Mouse (Mus musculus) layer of hippocampus, adult 2 months (tissue): Measurements from ENCODE around the gene Rrp1. TPM values are rescaled to one million over a fixed set of nuclear protein-coding genes. Genes with fewer than 3 reads are reported as not detected.
"Not testable (repeated sequence)": the region's sequence is repeated elsewhere in the genome, so short reads cannot be mapped to it uniquely, and the experiment has no call there.

Source experiments
- DNase-seq, 2 experiments: peaks; one replicate each; pipeline ENCODE4 v3.0.0; 2022; ENCODE audit warnings: low spot score in 2 of 2
- H3K27ac ChIP-seq: fragments of 200-600 bp; 2 replicates; pipeline ENCODE4 v1.8.1; 2022
- H3K4me3 ChIP-seq: fragments of 200-600 bp; 2 replicates; pipeline ENCODE4 v1.8.1; 2022; ENCODE audit warnings: mild to moderate bottlenecking
- CTCF ChIP-seq: fragments of 200-600 bp; conservative IDR thresholded peaks from 2 replicates; pipeline ENCODE4 v1.8.1; 2022; ENCODE audit warnings: antibody characterized with exemption, mild to moderate bottlenecking, moderate library complexity
- total RNA-seq, 2 experiments: library from RNA; stranded (reverse); gene quantifications; 2 replicates each; pipeline ENCODE4 v1.2.3; 2021

Gene Rrp1
- total RNA-seq, 2 experiments from 2014 or later, result 352 to 358 TPM

DNA sequence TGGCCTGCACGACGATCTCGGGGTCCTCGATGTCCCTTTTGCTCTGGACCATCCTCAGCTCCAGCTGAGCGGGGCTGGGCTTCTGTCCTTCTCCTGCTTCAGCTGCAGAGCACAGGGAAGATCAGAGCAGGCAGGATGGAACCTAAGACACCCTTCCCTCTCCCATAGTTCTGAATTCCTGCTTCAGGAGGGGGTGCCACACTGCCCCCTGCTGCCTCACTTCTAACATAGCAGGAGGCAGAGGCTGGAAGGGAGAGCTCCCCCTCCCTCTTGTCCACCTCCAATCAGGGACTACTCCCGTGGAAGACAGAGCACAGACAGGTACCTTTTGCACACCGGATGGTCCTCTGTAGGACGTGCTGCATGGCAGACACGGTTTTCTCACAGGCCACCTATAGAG is 28.0 kb upstream of the Rrp1 start:
- DNase-seq, result peak in 1 of 2 experiments; percentile 48
- no peak overlapping the region for H3K27ac ChIP-seq
- peak; percentile 89 for TF ChIP-seq CTCF
- no peak overlapping the region for H3K4me3 ChIP-seq

DNA sequence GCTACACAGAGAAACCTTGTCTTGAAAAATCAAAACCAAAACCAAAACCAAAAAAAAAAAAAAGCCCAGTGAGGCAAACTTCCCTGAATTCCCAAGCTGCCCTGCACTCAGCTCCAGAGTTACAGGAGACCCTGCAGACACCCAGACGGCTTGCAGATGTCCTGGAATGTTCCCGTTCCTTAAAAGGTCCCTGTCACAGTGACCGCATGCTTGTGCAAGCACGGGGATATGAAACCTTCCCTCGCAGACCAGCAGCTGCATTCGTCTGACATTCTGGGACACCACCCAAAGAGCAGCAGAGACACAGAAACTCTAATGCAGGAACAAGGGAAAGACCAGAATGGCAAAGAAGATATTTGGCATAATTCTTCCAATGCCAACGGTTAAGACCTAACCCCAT is 27.1 kb upstream of the Rrp1 start:
- no peak for TF ChIP-seq CTCF
- H3K27ac ChIP-seq, result no peak overlapping the region
- no peak for DNase-seq
- no peak overlapping the region for H3K4me3 ChIP-seq

DNA sequence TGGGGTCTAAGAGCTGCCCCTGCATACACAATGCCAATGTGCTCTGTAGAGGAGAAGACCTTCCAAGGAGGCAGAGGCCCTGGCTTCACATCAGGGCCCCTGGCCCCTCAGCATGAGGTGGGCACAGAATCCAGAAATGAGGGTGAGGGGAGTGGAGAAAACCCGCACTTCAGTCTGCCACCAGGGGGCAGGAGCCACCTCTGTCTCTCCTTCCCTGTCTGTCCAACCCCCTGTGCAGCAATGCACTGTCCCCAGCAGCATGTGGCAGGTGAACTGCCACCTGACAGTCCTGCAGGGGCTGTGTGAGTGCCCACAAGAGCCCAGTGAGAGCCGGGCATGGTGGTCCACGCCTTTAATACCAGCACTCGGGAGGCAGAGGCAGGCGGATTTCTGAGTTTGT is 26.7 kb upstream of the Rrp1 start:
- peak; percentile 74 for TF ChIP-seq CTCF
- Histone ChIP-seq H3K4me3 (no peak overlapping the region), H3K27ac (no peak overlapping the region)
- no peak for DNase-seq

DNA sequence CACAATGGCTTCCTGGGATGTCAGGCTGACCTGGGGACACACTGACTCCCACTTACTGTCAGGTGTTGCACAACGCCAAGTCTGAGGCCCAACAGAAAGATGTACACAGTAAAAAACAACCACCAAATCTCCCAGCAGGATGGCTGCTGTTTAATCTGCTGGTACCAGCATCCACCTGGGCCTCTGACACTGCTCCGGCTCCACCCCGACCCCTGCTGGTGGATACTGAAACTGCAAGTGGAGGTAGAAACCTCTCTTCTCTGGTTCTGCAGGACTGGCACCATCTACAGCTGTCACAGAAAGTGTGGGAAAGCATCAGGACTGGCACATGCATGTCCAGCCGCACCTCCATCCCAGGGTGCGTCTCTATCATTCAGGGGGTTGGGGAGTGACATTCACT is 25.3 kb upstream of the Rrp1 start:
- peak; percentile 74 to 92 for DNase-seq

DNA sequence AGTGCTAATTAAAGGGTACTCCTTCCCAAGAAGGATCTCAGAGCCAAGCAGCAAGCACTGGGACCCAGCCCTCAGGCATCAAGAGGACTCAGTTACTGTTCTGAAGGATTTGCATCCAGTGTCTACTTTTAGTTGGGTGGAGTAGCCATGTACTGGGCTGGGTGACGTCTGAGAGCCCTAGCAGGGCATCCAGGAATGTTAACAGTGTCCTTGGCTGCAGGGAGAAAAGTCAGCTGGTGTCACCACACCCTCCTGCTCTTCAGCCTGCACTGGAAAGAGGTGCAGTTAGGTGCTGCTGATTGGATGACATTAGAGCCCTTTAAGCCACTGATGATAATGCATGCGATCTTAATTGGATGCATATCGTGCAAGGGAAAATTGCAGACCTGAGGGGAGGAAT is 20.0 kb upstream of the Rrp1 start:
- no peak overlapping the region for H3K4me3 ChIP-seq
- no peak overlapping the region for H3K27ac ChIP-seq
- no peak for DNase-seq
- no peak for TF ChIP-seq CTCF

More for the DNA sequence above, 25.3 kb upstream of the Rrp1 start:
- Histone ChIP-seq H3K4me3 (no peak overlapping the region), H3K27ac (peak overlapping the region; percentile 39; the same call in 1 of the 2 replicates)
- TF ChIP-seq CTCF, result peak; percentile 99

DNA sequence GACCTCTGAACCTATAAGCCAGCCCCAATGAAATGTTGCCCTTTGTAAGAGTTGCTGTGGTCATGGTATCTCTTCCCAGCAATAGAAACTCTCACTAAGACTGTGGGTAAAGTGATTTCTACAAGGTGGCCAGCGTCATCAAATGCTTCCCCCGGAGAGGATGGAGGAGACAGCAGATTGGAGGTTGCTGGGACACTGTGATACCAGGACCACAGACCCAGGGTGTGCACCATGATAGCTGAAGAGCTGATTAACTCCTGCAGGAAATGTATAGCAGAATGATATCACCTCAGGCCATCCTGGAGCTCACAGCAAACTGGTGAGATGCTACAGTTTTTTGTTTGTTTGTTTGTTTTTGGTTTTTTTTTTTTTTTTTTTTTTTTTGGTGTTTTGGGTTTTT is 16.9 kb upstream of the Rrp1 start:
- TF ChIP-seq CTCF, result no peak
- Histone ChIP-seq H3K4me3 (no peak overlapping the region), H3K27ac (no peak overlapping the region)
- DNase-seq, result no peak

DNA sequence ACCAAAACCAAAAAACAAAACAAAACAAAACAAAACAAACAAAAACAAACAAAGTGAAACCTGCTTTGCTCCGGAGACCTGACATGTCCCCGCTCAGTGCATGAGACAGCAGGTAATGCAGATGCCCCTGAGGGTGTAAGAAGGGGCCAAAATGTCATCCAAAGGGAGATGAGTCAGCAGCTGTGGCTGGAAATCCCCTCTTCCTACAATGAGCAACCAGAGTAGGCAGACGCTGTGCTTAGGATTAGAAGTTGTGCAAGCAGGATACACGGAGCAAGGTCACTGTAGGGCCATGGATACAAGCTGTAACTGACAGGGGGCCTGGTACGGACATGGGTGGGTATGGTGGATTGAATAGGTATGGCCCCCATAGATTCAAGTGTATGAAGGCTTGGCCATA is 16.3 kb upstream of the Rrp1 start:
- Histone ChIP-seq H3K27ac (no peak overlapping the region), H3K4me3 (no peak overlapping the region)
- TF ChIP-seq CTCF, result no peak
- DNase-seq, result no peak

DNA sequence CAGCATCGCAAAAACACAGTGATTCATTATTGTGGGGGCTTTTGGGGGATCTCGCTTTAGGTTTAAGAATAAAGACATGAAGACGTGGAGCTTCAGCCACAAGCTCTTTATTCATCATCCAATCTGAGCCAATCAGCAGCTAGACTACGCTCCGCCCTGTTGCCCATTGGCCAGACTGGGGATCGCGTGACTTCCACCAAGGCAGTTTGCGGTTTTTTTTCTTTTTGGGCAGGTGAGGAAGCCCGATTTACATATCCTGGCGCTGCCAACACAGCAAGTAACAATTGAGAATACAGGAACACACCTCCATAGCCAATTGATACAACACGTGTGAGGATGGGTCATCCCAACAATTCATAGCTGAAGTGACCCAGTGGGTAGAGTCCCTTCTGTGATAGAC is 15.2 kb upstream of the Rrp1 start:
- Histone ChIP-seq H3K27ac (no peak overlapping the region), H3K4me3 (no peak overlapping the region)
- no peak for TF ChIP-seq CTCF
- DNase-seq, result no peak

DNA sequence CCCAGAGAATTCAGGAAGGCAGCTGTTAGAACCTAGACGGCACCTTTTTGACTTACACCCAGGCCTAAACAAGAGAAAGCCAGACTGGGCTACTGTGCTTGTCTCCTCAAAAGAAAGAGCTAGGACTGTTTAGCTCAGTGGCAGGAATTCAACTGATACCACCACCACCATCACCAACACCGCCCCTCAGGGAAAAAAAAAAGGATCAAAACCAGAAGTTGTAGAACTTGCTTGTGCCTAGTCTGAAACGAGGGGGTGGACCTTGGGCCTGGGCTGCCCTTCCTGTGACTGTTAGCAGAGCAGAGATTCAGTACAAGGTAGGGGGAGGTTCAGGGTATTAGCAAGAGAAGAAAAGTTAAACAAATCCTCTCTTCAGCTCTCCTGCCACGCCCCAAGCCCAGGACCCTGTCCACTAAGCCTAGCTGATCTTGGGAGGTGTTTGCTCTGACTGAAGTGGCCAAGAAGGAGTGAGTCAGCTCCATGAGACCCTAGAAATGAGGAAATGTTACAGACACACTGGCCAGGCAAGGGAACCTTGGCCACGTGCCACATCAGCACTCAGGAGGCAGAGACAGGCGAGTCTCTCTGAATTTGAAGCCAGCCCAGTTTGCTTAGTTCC is 13.4 kb upstream of the Rrp1 start:
- TF ChIP-seq CTCF, result no peak
- DNase-seq, result no peak
- Histone ChIP-seq H3K4me3 (peak overlapping the region; percentile 83), H3K27ac (peak overlapping the region; percentile 98)

DNA sequence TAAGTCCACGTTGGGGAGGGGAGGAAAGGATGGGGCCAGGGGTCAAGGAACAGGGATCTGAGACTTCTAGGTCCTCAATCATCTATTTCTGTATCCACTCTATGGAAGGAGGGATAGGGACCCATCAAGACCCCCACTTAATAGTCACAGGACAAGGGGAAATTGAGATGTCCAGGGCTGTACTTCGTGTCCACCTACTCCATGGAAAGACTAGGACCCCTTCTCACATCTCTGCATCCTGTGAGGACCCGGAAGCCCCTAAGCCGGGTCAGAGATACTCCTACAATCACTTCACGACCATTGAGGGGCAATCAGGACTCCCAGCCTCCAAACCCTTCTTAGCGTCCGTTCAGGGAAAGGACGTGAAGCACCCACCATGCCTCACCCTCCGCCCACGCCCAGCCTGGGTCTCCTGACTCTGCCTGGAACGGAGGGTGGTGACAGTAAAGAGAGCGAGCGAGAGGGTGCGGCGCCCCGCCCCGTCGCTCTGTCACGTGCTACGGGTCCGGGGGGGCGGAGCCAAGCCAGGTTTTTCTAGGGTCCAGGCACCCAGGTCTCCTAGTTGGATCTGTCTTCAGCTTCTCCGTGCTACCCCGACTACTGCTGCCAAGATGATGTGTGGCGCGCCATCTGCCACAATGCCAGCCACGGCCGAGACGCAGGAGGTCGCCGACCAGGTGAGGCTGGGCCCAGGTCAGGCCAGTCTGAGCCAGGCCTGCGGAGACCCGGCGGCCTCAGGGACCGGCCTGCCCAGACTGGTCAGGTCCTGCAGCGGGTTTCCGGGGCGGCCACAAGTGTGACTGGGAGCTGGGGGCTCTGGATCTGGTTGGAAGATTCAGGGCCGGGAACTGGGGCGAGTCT is 12.6 kb upstream of the Rrp1 start, which contains the start of gene Cstb:
TSS of gene Cstb (plus strand) at position 489 of the 861 bp plus-strand sequence.
- no peak for TF ChIP-seq CTCF
- peak; percentile 82 to 83 for DNase-seq
- Histone ChIP-seq H3K27ac (peak within 1 kb of the TSS; percentile 98), H3K4me3 (peak within 1 kb of the TSS; percentile 83)

DNA sequence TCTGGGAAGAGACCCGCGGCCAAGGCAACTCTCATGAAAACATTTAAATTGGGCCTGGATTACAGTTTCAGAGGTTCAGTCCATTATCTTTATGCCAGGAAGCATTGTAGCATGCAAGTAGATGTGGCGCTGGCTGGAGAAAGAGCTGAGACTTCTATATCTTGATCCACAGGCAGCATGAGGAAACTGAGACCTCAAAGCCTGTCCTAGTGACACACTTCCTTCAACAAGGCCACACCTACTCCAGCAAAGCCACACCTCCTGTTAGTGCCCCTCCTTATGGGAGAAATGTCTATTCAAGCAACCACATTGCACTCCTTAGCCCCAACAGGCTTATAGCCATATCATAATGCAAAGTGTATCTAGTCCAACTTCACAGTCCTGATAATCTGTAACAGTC is 9.8 kb upstream of the Rrp1 start:
- Histone ChIP-seq H3K4me3 (no peak overlapping the region), H3K27ac (no peak overlapping the region)
- no peak for TF ChIP-seq CTCF
- DNase-seq, result no peak

DNA sequence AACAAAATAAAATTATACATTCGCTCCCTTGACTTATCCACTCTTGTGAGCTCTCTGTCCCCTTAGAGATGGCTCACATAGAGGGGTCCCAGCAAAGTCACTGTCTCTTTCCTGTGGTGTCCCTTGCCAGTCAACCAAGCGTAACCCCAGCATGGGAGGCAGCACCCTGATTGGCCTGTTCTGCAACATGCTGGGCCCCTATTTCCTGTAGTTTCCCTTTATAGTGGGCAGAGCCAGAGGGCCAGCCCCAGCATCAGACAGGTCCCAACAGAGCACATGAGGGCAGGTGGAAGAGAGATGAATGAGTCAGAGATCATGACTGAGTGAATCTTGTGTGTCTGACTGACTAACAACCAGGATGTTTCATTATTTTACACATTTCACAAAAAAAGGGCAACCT is 8.1 kb upstream of the Rrp1 start:
- TF ChIP-seq CTCF, result no peak
- no peak for DNase-seq

DNA sequence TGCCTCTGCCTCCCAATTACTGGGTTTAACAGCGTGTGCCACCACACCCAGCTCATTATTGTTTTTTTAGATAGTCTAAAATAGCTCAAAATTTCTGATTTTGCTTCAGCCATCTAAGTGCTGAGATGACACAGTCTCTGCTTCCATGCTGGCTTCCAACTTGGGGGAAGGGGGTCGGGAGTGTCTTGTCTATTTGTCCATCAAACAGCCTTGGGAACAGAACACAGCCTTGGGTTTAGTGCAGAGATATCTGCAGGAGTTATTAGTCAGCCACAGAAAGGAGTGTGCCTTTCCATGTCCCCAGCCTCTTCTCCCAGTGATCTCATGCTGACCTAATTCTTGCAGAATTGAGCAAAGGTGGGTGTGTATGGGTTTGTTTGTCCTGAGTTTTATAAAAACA is 5.9 kb upstream of the Rrp1 start:
- DNase-seq, result no peak
- H3K27ac ChIP-seq, result no peak overlapping the region
- H3K4me3 ChIP-seq, result no peak overlapping the region
- TF ChIP-seq CTCF, result no peak

More for the DNA sequence above, 8.1 kb upstream of the Rrp1 start:
- no peak overlapping the region for H3K27ac ChIP-seq
- H3K4me3 ChIP-seq, result no peak overlapping the region

DNA sequence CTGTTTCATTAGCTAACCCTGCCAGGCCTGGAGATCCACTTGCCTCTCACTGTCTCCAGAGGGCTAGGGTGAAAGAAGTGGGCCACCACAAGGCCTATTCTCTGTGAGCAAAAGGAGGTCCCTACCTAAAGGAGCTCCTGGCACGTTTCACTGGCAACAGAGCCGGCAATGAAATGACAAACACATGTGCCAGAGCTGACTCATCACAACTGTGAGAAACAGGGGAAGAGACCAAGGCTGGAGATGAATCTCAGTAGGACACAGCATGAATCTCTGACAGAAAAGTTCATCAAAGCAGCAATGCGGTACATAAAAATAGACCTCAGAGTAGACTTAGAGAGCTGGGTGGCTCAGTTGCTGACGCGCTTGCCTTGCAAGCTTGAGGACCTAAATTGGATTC is 5.0 kb upstream of the Rrp1 start:
- H3K27ac ChIP-seq, result no peak overlapping the region
- H3K4me3 ChIP-seq, result no peak overlapping the region
- TF ChIP-seq CTCF, result no peak
- peak in 1 of 2 experiments; percentile 44 for DNase-seq

DNA sequence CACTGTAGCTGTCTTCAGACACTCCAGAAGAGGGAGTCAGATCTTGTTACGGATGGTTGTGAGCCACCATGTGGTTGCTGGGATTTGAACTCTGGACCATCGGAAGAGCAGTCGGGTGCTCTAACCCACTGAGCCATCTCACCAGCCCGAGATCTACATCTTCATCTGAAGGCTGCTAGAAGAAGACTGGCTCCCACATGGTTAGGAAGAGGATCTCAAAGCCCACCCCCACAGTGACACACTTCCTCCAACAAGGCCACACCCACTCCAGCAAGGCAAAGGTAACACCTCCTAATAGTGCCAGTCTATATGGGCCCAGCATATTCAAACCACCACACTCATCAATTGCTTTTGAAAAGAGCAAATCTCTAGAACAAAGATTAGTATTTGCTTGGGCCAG is 2.1 kb upstream of the Rrp1 start:
- DNase-seq, result not testable (repeated sequence)

More for the DNA sequence above, 2.1 kb upstream of the Rrp1 start:
- not testable (repeated sequence) for H3K4me3 ChIP-seq, H3K27ac ChIP-seq
